Mouse (Mus musculus) midbrain, embryonic 13.5 days (tissue): ENCODE results near the gene Cd99l2. TPM values are rescaled to one million over a fixed set of nuclear protein-coding genes. Genes with fewer than 3 reads are reported as not detected.
A peak's percentile ranks its signal among the peaks of the same experiment; 100 is the strongest.
"Not testable (repeated sequence)": the region's sequence is repeated elsewhere in the genome, so short reads cannot be mapped to it uniquely, and the experiment has no call there.

Source experiments
- ATAC-seq: fragments of 200-750 bp; cut with Nextera tagmentation; 2 replicates; pipeline ENCODE4 v1.8.0; 2017; ENCODE audit warnings: mild to moderate bottlenecking, moderate TSS enrichment, moderate library complexity
- H3K27ac ChIP-seq: fragments of 300-500 bp; sonication (generic); 2 replicates; pipeline ENCODE4 v1.5.1; 2015; ENCODE audit warnings: inconsistent platforms, mild to moderate bottlenecking, moderate library complexity
- H3K27me3 ChIP-seq: fragments of 300-500 bp; sonication (generic); 2 replicates; pipeline ENCODE4 v1.6.1; 2015; ENCODE audit warnings: mild to moderate bottlenecking, inconsistent platforms
- H3K36me3 ChIP-seq: fragments of 300-500 bp; sonication (generic); 2 replicates; pipeline ENCODE4 v1.6.1; 2015; ENCODE audit warnings: mild to moderate bottlenecking, inconsistent platforms
- H3K4me1 ChIP-seq: fragments of 300-500 bp; sonication (generic); replicated peaks from 2 replicates; pipeline ENCODE4 v1.6.1; 2015; ENCODE audit warnings: inconsistent platforms
- H3K4me2 ChIP-seq: fragments of 300-500 bp; sonication (generic); replicated peaks from 2 replicates; pipeline ENCODE4 v1.6.1; 2015; ENCODE audit warnings: moderate library complexity, mild to moderate bottlenecking, inconsistent platforms
- H3K4me3 ChIP-seq: fragments of 300-500 bp; sonication (generic); replicated peaks from 2 replicates; pipeline ENCODE4 v1.5.1; 2015; ENCODE audit warnings: mild to moderate bottlenecking, inconsistent platforms
- H3K9ac ChIP-seq: fragments of 300-500 bp; sonication (generic); replicated peaks from 2 replicates; pipeline ENCODE4 v1.6.1; 2015; ENCODE audit warnings: mild to moderate bottlenecking, inconsistent platforms
- H3K9me3 ChIP-seq: fragments of 300-500 bp; sonication (generic); 2 replicates; pipeline ENCODE4 v1.6.1; 2016; ENCODE audit warnings: mild to moderate bottlenecking, inconsistent platforms
- WGBS: fragments of 180-500 bp; shearing (Covaris S2); methylation state at CpG from one replicate; pipeline ENCODE4 v1.1.7; 2015; 5-methylcytosine and 5-hydroxymethylcytosine counted together
- polyA plus RNA-seq: library from polyadenylated mRNA; unstranded; fragments of >200 nt; fragmentation: Nextera tagmentation; extraction: Ambion mirVana; gene quantifications from 2 replicates; pipeline ENCODE4 v1.2.1, GENCODE M21; 2015

The Cd99l2 gene
- polyA plus RNA-seq, 1 experiment from 2014 or later = 53.6 TPM

DNA sequence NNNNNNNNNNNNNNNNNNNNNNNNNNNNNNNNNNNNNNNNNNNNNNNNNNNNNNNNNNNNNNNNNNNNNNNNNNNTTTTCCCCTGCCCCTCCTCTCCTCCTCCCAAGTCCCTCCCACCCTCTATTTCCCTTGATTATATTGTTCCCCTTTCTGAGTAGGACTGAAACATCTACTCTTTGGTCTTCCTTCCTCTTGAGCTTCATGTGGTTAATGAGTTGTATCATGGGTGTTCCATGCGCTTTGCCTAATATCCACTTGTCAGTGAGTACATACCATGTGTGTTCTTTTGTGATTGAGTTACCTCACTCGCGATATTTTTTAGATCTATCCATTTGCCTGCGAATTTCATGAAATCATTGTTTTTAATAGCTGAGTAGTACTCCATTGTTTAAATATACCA lies 13.9 kb upstream of the Cd99l2 start:
- H3K9me3 ChIP-seq, H3K9ac ChIP-seq, H3K4me3 ChIP-seq, H3K4me2 ChIP-seq, ATAC-seq, H3K4me1 ChIP-seq, H3K27me3 ChIP-seq, H3K36me3 ChIP-seq, H3K27ac ChIP-seq: not testable (repeated sequence)
- 86% methylated on average over 4 of the region's 4 CpGs for WGBS

DNA sequence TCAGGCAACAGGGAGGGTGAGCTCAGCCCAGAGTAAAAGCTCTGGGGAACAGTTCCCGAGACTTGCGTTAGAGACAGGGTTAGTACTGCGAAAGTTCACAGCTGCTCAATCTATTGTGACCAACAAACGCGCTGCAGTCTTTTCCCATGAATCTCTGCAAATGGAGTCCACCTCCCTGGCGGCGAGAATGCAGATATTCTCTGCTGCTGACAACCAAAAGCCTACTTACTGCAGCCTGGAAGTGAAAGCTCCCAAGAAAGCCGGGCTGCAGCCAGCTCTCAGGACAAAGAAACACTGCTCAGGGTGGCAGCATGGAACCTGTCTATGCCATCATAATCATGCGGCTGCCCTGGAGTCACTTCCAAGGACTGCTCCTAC lies 619 bp upstream of the Cd99l2 start:
- WGBS = 25% methylated on average over 9 of the region's 9 CpGs
- Histone ChIP-seq H3K4me3 (peak overlapping the region; percentile 51), H3K4me2 (peak overlapping the region; percentile 67), H3K4me1 (peaks cover 12% of the 10 kb centered on the region), H3K9ac (peak overlapping the region; percentile 72), H3K27me3 (no peaks in the 10 kb centered on the region), H3K36me3 (no peaks in the 10 kb centered on the region), H3K27ac (peak overlapping the region; percentile 90), H3K9me3 (no peaks in the 10 kb centered on the region)
- peak; percentile 60 for ATAC-seq

DNA sequence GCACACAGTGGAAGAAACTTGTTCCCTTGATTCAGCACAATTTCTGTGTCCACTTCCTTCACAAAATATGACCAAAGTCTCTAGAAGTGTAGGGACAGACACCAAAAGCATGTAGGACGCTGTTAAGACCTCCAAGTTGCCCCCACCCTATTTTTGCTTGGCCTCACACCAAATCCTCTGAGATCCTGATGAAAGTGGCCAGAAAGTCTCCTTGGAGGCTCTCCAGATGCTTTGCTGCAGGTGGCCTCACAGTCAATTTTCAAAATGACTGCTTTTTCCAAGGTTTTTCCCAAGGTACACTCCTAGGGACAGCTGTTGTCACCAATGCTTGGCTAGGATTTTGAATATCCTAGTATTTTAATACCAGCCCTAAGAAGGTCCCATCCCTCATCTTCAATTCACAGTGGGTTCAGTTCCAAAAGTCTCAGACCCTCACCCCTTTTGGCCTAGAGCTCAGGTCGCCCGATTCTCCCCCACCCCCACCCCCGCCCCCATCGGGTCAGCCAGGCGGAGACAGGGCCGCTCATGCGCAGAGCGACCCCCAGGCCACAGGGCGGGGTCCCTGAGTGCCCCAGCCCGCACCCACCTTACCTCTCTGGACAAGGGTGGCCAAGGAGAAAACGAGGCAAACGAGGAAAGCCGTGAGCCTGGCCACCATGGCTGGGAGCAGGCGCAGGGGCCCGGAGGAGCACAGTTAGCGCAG lies 567 bp downstream of the Cd99l2 start:
- ATAC-seq = no peak
- WGBS = 23% methylated on average over 17 of the region's 17 CpGs

DNA sequence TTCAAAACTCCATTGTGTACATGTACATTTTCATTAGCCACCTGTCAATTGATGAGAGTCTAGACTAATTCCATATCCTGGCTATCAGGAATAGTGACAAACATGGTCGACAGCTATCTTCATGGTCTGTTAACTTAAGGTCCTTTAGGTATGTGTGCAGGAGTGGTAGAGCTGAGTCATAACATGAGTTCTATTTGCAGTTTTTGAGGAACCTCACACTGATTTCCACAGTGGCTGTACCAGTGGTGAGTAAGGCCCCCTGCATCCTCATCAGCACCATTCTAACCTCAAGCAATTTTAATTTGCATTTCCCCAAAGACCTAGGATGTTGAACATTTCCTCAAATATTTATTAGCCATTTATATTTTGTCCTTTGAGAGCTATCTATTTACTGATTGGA lies 3.3 kb downstream of the Cd99l2 start:
- Histone ChIP-seq H3K4me3 (no peak overlapping the region), H3K27ac (no peak overlapping the region), H3K36me3 (no peaks in the 10 kb centered on the region), H3K4me2 (no peak overlapping the region), H3K9me3 (no peaks in the 10 kb centered on the region), H3K4me1 (peaks cover 12% of the 10 kb centered on the region), H3K27me3 (no peaks in the 10 kb centered on the region), H3K9ac (no peak overlapping the region)
- ATAC-seq = no peak
- 89% methylated on average over 1 of the region's 1 CpGs for WGBS

More for the DNA sequence above, 567 bp downstream of the Cd99l2 start:
- Histone ChIP-seq H3K27ac (peak overlapping the region; percentile 90), H3K4me1 (peaks cover 12% of the 10 kb centered on the region), H3K9me3 (no peaks in the 10 kb centered on the region), H3K4me2 (peak overlapping the region; percentile 67), H3K9ac (peak overlapping the region; percentile 72), H3K27me3 (no peaks in the 10 kb centered on the region), H3K36me3 (no peaks in the 10 kb centered on the region), H3K4me3 (peak overlapping the region; percentile 51)

- Histone ChIP-seq H3K27me3 (no peaks in the 10 kb centered on the region), H3K4me1 (no peaks in the 10 kb centered on the region), H3K9ac (no peak overlapping the region), H3K4me3 (no peak overlapping the region), H3K4me2 (no peak overlapping the region), H3K27ac (no peak overlapping the region), H3K36me3 (no peaks in the 10 kb centered on the region), H3K9me3 (no peaks in the 10 kb centered on the region)
- 79% methylated on average over 2 of the region's 2 CpGs for WGBS
- ATAC-seq = no peak
These were observed 10.4 kb downstream of the Cd99l2 start for GRCm38 (mm10) chrX:71482244-71482643.

DNA sequence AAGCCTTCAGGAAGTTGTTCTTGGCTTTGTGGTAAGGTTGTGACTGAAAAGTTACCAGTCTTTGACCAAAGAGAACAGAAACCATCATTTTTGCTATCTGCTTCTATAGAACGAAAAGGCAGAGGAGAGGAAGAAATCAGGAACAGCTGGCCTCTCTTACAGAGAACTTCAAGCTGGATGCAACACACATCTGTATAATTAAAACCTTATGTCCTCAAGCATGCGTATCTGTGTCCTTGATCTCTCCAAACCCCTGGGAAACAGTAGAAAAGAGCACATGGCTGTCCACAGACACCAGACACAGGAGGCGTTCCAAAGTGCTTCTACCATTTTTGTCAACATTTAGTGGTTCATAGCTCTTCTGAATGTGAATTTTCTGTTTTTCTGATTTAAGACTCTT lies 16.7 kb downstream of the Cd99l2 start:
- H3K9me3 ChIP-seq = no peaks in the 10 kb centered on the region
- no peaks in the 10 kb centered on the region for H3K27me3 ChIP-seq
- H3K4me2 ChIP-seq = no peak overlapping the region
- WGBS = 85% methylated on average over 3 of the region's 3 CpGs
- H3K9ac ChIP-seq = no peak overlapping the region
- ATAC-seq = no peak
- no peak overlapping the region for H3K4me3 ChIP-seq
- no peak overlapping the region for H3K27ac ChIP-seq
- no peaks in the 10 kb centered on the region for H3K4me1 ChIP-seq
- H3K36me3 ChIP-seq = no peaks in the 10 kb centered on the region

GRCm38 (mm10) chrX:71475497-71475896 lies 17.2 kb downstream of the Cd99l2 start:
- no peak for ATAC-seq
- no peak overlapping the region for H3K4me3 ChIP-seq
- WGBS = 77% methylated on average over 3 of the region's 3 CpGs
- H3K36me3 ChIP-seq = no peaks in the 10 kb centered on the region
- H3K27me3 ChIP-seq = no peaks in the 10 kb centered on the region
- H3K9me3 ChIP-seq = no peaks in the 10 kb centered on the region
- no peaks in the 10 kb centered on the region for H3K4me1 ChIP-seq
- H3K27ac ChIP-seq = no peak overlapping the region
- H3K4me2 ChIP-seq = no peak overlapping the region
- no peak overlapping the region for H3K9ac ChIP-seq

- H3K4me2 ChIP-seq = no peak overlapping the region
- no peak overlapping the region for H3K27ac ChIP-seq
- H3K9me3 ChIP-seq = no peaks in the 10 kb centered on the region
- no peaks in the 10 kb centered on the region for H3K27me3 ChIP-seq
- no peak for ATAC-seq
- no peak overlapping the region for H3K9ac ChIP-seq
- 68% methylated on average over 3 of the region's 3 CpGs for WGBS
- no peaks in the 10 kb centered on the region for H3K4me1 ChIP-seq
- H3K4me3 ChIP-seq = no peak overlapping the region
- no peaks in the 10 kb centered on the region for H3K36me3 ChIP-seq
These were observed 17.6 kb downstream of the Cd99l2 start for GRCm38 (mm10) chrX:71475084-71475483.

DNA sequence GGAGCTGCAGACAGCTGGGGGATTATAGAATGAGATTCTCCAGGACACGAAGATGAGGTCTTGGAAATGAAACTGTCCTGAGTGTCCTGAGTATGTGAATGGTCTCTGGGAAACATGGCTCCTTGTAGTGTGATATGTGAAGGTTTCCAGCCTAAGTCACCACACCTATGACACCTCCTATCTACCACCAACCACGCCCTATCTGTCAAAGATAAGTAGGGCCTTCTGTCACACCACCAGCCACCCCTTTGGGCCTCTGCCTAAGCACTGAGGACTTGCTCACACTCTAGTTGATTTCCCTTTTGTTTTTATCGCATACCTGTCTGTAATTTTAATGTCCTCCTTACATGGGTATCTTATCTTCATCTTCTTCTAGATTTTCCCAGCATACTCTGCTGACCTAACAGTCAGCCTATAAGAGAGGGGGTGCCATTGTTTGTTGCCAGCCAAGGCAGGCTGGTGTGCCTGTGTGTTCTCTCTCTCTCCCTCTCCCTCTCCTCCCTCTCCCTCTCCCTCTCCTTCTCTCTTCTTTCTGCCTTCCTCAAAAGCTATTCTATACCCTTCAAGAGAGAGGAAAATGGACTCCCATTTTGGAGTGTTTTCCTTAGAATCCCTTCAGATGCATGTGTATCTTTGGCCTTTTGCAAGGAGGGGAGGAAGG lies 18.2 kb downstream of the Cd99l2 start:
- Histone ChIP-seq H3K4me3 (no peak overlapping the region), H3K36me3 (no peaks in the 10 kb centered on the region), H3K27me3 (no peaks in the 10 kb centered on the region), H3K4me2 (no peak overlapping the region), H3K27ac (no peak overlapping the region), H3K4me1 (no peaks in the 10 kb centered on the region), H3K9me3 (no peaks in the 10 kb centered on the region), H3K9ac (no peak overlapping the region)
- ATAC-seq = no peak
- 78% methylated on average over 3 of the region's 3 CpGs for WGBS

GRCm38 (mm10) chrX:71468639-71469295 lies 23.9 kb downstream of the Cd99l2 start:
- H3K9me3 ChIP-seq = no peaks in the 10 kb centered on the region
- H3K4me3 ChIP-seq = no peak overlapping the region
- no peak overlapping the region for H3K4me2 ChIP-seq
- no peak overlapping the region for H3K27ac ChIP-seq
- no peaks in the 10 kb centered on the region for H3K27me3 ChIP-seq
- no peak overlapping the region for H3K9ac ChIP-seq
- no peak for ATAC-seq
- WGBS = 90% methylated on average over 5 of the region's 5 CpGs
- no peaks in the 10 kb centered on the region for H3K36me3 ChIP-seq
- H3K4me1 ChIP-seq = no peaks in the 10 kb centered on the region

GRCm38 (mm10) chrX:71467491-71467890 lies 25.2 kb downstream of the Cd99l2 start:
- Histone ChIP-seq H3K9ac (no peak overlapping the region), H3K4me3 (no peak overlapping the region), H3K9me3 (no peaks in the 10 kb centered on the region), H3K27ac (no peak overlapping the region), H3K36me3 (no peaks in the 10 kb centered on the region), H3K4me2 (no peak overlapping the region), H3K4me1 (no peaks in the 10 kb centered on the region), H3K27me3 (no peaks in the 10 kb centered on the region)
- no peak for ATAC-seq
- WGBS = 97% methylated on average over 3 of the region's 3 CpGs

DNA sequence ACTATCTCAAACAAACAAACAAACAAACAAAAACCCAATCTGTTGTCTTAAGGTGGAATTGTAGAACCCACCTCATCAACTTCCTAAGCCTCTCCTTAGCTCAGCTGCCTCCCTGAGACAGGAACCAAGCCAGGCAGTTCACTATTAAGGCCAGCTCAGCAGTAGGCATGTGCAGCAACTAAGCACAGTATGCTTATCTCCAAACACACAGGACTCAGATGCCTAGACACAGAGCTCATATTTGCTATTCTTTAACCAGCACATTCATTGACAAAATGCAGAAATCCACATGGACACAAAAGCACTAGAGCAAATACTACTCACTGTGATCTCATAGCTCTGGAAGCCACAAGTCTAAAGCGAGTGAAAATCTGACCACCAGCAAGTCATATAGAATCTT lies 27.2 kb downstream of the Cd99l2 start:
- Histone ChIP-seq H3K27ac (no peak overlapping the region), H3K4me2 (no peak overlapping the region), H3K36me3 (no peaks in the 10 kb centered on the region), H3K27me3 (no peaks in the 10 kb centered on the region), H3K9me3 (no peaks in the 10 kb centered on the region), H3K4me3 (no peak overlapping the region), H3K4me1 (no peaks in the 10 kb centered on the region), H3K9ac (no peak overlapping the region)
- 94% methylated on average over 1 of the region's 1 CpGs for WGBS
- no peak for ATAC-seq
